Mouse (Mus musculus): ENCODE results near the gene Lpp.

GRCm38 (mm10) chr16:24828207-24828803 is 435.0 kb downstream of the Lpp start:
- no peak for TF ChIP-seq CTCF (IDR thresholded peaks at IDR 0.05; ENCODE audit: low read depth, low read length)
- TF ChIP-seq POLR2A (IDR thresholded peaks at IDR 0.05; ENCODE audit: borderline replicate concordance, low read depth, low read length) = no peak

Data from bone marrow macrophage, adult 2 months (primary cell).